Mouse (Mus musculus) CH12.LX (cell line): ENCODE data around the gene Ccl7.

Source experiments
- BHLHE40 ChIP-seq: IDR thresholded peaks from 2 replicates; pipeline ENCODE4 v1.6.1; 2011; ENCODE audit warnings: mild to moderate bottlenecking, low read depth, low read length, improper control_type of control experiment
- CTCF ChIP-seq, 2 experiments: IDR thresholded peaks in 1 of 2; conservative IDR thresholded peaks in 1 of 2; 2 replicates each; pipeline ENCODE4 v1.5.1; 2011 to 2012; ENCODE audit warnings: low read depth in 2 of 2, low read length in 2 of 2, improper control_type of control experiment in 1 of 2, inconsistent platforms in 1 of 2, mild to moderate bottlenecking in 1 of 2, moderate library complexity in 1 of 2
- ETS1 ChIP-seq: conservative IDR thresholded peaks from 2 replicates; pipeline ENCODE4 v1.6.1; 2012; ENCODE audit warnings: low read depth, mild to moderate bottlenecking, inconsistent platforms, low read length, improper control_type of control experiment, moderate library complexity
- POLR2A ChIP-seq: IDR thresholded peaks from 2 replicates; pipeline ENCODE4 v1.6.1; 2011; ENCODE audit warnings: low read depth, mild to moderate bottlenecking, improper control_type of control experiment, low read length
- TBP ChIP-seq: conservative IDR thresholded peaks from 2 replicates; pipeline ENCODE4 v1.6.1; 2011; ENCODE audit warnings: low read depth, low read length, improper control_type of control experiment

DNA sequence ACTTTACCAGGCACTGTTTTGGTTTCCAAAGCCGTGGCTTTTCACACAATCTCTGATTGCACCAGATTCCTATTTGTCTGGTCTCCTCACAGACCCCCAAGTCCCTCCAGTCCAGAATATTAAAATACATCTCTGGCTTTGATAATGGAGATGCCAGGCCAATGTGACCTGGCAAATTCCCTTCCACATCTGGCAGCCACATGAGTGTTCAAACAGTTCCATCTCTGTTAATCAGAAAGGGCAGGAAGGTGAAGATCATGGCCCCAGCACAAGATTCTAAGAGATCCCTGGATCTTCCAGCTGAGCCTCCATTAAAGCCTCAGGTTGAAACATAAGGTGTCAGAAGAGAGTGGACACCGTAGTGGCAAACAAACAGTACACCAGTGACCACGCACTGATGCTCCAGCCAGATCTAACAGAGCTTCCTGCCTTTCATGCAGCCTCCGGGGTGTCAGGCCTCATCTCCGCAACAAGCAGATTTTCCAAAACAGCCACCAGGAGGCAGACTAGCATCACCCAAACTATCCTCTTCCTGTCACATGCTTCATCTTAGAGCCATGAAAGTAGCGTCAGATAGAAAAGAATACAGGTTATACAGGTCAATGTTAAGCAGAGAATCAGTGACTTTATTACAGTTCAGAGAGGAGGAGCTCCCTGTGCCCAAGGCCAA lies 2.4 kb downstream of the Ccl7 start:
- no peak for TF ChIP-seq POLR2A
- TF ChIP-seq BHLHE40 = peak; percentile 46; the same call in 1 of the 2 replicates
- peak; percentile 67 to 97; a peak in 3 of 4 replicates for TF ChIP-seq CTCF (conservative IDR thresholded peaks at IDR 0.05 in 1 of 2, IDR thresholded peaks at IDR 0.05 in 1 of 2; ENCODE audit: low read depth in 2 of 2, low read length in 2 of 2)
- no peak for TF ChIP-seq ETS1
- TF ChIP-seq TBP = no peak
